Mouse (Mus musculus) CD4-positive, CD25-positive, alpha-beta regulatory T cell, adult 4 months (primary cell): Measurements from ENCODE around the gene Ahcyl2. TPM values are rescaled to one million over a fixed set of nuclear protein-coding genes. Genes with fewer than 3 reads are reported as not detected.

ENCODE experiments used
- ATAC-seq: one replicate; pipeline ENCODE4 v1.8.0; 2017
- polyA plus RNA-seq, 2 experiments: library from polyadenylated mRNA; unstranded; fragments of 100-300 nt; shearing (Covaris generic); gene quantifications; one replicate each; pipeline ENCODE4 v1.2.1; 2017

Gene Ahcyl2
- polyA plus RNA-seq, 2 experiments from 2014 or later, result 87.8 to 108 TPM

- no peak for ATAC-seq
Observed at GRCm38 (mm10) chr6:29770672-29771321, 3.0 kb downstream of the Ahcyl2 start.

- no peak for ATAC-seq
Observed at GRCm38 (mm10) chr6:29772236-29772635, 4.4 kb downstream of the Ahcyl2 start.

GRCm38 (mm10) chr6:29774161-29774560, 6.3 kb downstream of the Ahcyl2 start:
- no peak for ATAC-seq

GRCm38 (mm10) chr6:29775609-29776008, 7.8 kb downstream of the Ahcyl2 start:
- no peak for ATAC-seq

GRCm38 (mm10) chr6:29776542-29777237, 8.9 kb downstream of the Ahcyl2 start:
- ATAC-seq, result peak; percentile 71

- no peak for ATAC-seq
Observed at GRCm38 (mm10) chr6:29777238-29777555, 9.4 kb downstream of the Ahcyl2 start.

- ATAC-seq, result no peak
Observed at GRCm38 (mm10) chr6:29780082-29780481, 12.3 kb downstream of the Ahcyl2 start.

- no peak for ATAC-seq
Observed at GRCm38 (mm10) chr6:29780571-29780970, 12.8 kb downstream of the Ahcyl2 start.

- ATAC-seq, result no peak
Observed at GRCm38 (mm10) chr6:29782239-29782638, 14.4 kb downstream of the Ahcyl2 start.

GRCm38 (mm10) chr6:29783960-29784359, 16.1 kb downstream of the Ahcyl2 start:
- no peak for ATAC-seq

- no peak for ATAC-seq
Observed at GRCm38 (mm10) chr6:29784413-29785021, 16.7 kb downstream of the Ahcyl2 start.

GRCm38 (mm10) chr6:29785759-29786158, 17.9 kb downstream of the Ahcyl2 start:
- no peak for ATAC-seq

GRCm38 (mm10) chr6:29788779-29789350, 21.1 kb downstream of the Ahcyl2 start:
- ATAC-seq, result no peak

- ATAC-seq, result no peak
Observed at GRCm38 (mm10) chr6:29790014-29790698, 22.3 kb downstream of the Ahcyl2 start.

GRCm38 (mm10) chr6:29793520-29793919, 25.7 kb downstream of the Ahcyl2 start:
- ATAC-seq, result peak; percentile 72

- ATAC-seq, result no peak
Observed at GRCm38 (mm10) chr6:29794582-29794981, 26.8 kb downstream of the Ahcyl2 start.

- no peak for ATAC-seq
Observed at GRCm38 (mm10) chr6:29802979-29803378, 35.2 kb downstream of the Ahcyl2 start.

- no peak for ATAC-seq
Observed at GRCm38 (mm10) chr6:29804006-29804405, 36.2 kb downstream of the Ahcyl2 start.

- no peak for ATAC-seq
Observed at GRCm38 (mm10) chr6:29805381-29805780, 37.6 kb downstream of the Ahcyl2 start.

GRCm38 (mm10) chr6:29812076-29812475, 44.3 kb downstream of the Ahcyl2 start:
- no peak for ATAC-seq

GRCm38 (mm10) chr6:29812651-29813050, 44.8 kb downstream of the Ahcyl2 start:
- no peak for ATAC-seq

GRCm38 (mm10) chr6:29814616-29815015, 46.8 kb downstream of the Ahcyl2 start:
- ATAC-seq, result no peak

- no peak for ATAC-seq
Observed at GRCm38 (mm10) chr6:29815060-29815459, 47.2 kb downstream of the Ahcyl2 start.
